30 mouse cellular contexts compared by ENCODE assay signal in genomic region chr13:59503581-59503980, GRCm38 (mm10).
DNase-seq lines count a peak whose midpoint lies in the region; ATAC-seq and TF ChIP-seq lines count a peak whose summit lies in the region.
"Had no signal": no experiment of that assay in that cellular context is flagged by ENCODE, and none has a peak within 500 bp of the region (broad histone marks: within the 10 kb centered on the region; RNA-seq: fewer than 3 reads in every experiment).

No protein-coding gene starts in this region.

- no peaks in the 10 kb centered on the region for H3K27me3 ChIP-seq in lung, embryonic 14.5 days (ENCODE audit: insufficient read depth, low read length)
- H3K27me3 ChIP-seq in ES-Bruce4 (ENCODE audit: control insufficient read depth, insufficient read depth, low read length, poor library complexity, severe bottlenecking) = no peaks in the 10 kb centered on the region
- no peaks in the 10 kb centered on the region for H3K27me3 ChIP-seq in intestine, embryonic 15.5 days (replicated peaks)
- H3K27me3 ChIP-seq: heart, embryonic 13.5 days; hindbrain, embryonic 12.5 days; liver, embryonic 15.5 days; midbrain, embryonic 15.5 days; neural tube, embryonic 15.5 days had no signal

- no peak for TF ChIP-seq CTCF in lung, embryonic 14.5 days (IDR thresholded peaks at IDR 0.05; ENCODE audit: low read depth)
- TF ChIP-seq CTCF in ES-Bruce4 (IDR thresholded peaks at IDR 0.05; ENCODE audit: low read depth, low read length) = no peak
- TF ChIP-seq CTCF in layer of hippocampus, adult 2 months (conservative IDR thresholded peaks at IDR 0.05) = no peak

- no peak overlapping the region for H3K4me3 ChIP-seq in lung, embryonic 14.5 days (ENCODE audit: low read depth, low read length)
- H3K4me3 ChIP-seq in ES-Bruce4 (ENCODE audit: low read depth, low read length) = no peak overlapping the region
- H3K4me3 ChIP-seq in intestine, embryonic 15.5 days (replicated peaks) = no peak overlapping the region
- H3K4me3 ChIP-seq in layer of hippocampus, adult 2 months = no peak overlapping the region
- H3K4me3 ChIP-seq: heart, embryonic 13.5 days; hindbrain, embryonic 12.5 days; liver, embryonic 15.5 days; midbrain, embryonic 15.5 days; neural tube, embryonic 15.5 days had no signal

- H3K9me3 ChIP-seq in lung, embryonic 14.5 days (ENCODE audit: low read depth, low read length) = no peaks in the 10 kb centered on the region
- H3K9me3 ChIP-seq in ES-Bruce4 (replicated peaks; ENCODE audit: control insufficient read depth, insufficient read depth, low read length, poor library complexity, severe bottlenecking) = no peaks in the 10 kb centered on the region
- no peaks in the 10 kb centered on the region for H3K9me3 ChIP-seq in intestine, embryonic 15.5 days
- H3K9me3 ChIP-seq: G1E; heart, embryonic 13.5 days; hindbrain, embryonic 12.5 days; liver, embryonic 15.5 days; midbrain, embryonic 15.5 days; neural tube, embryonic 15.5 days had no signal

- peak overlapping the region; percentile 62; the same call in 1 of the 2 replicates for H3K27ac ChIP-seq in lung, embryonic 14.5 days (ENCODE audit: low read depth)
- H3K27ac ChIP-seq in ES-Bruce4 (ENCODE audit: insufficient read depth, low read length) = no peak overlapping the region
- no peak overlapping the region for H3K27ac ChIP-seq in intestine, embryonic 15.5 days
- H3K27ac ChIP-seq in layer of hippocampus, adult 2 months = no peak overlapping the region
- H3K27ac ChIP-seq: heart, embryonic 13.5 days; hindbrain, embryonic 12.5 days; hindbrain, postnatal 0 days; kidney, postnatal 0 days; liver, embryonic 15.5 days; midbrain, embryonic 15.5 days; neural tube, embryonic 15.5 days had no signal

- no peaks in the 10 kb centered on the region for H3K4me1 ChIP-seq in lung, embryonic 14.5 days (ENCODE audit: insufficient read depth)
- H3K4me1 ChIP-seq in ES-Bruce4 (ENCODE audit: control insufficient read depth, insufficient read depth, low read length) = no peaks in the 10 kb centered on the region
- no peaks in the 10 kb centered on the region; the same call in 1 of the 2 replicates for H3K4me1 ChIP-seq in intestine, embryonic 15.5 days (replicated peaks)
- H3K4me1 ChIP-seq: heart, embryonic 13.5 days; hindbrain, embryonic 12.5 days; midbrain, embryonic 15.5 days; neural tube, embryonic 15.5 days had no signal

- no peak overlapping the region for H3K9ac ChIP-seq in lung, embryonic 14.5 days
- H3K9ac ChIP-seq in ES-Bruce4 (ENCODE audit: low read depth, poor library complexity, severe bottlenecking) = no peak overlapping the region
- H3K9ac ChIP-seq in intestine, embryonic 15.5 days = no peak overlapping the region
- H3K9ac ChIP-seq: heart, embryonic 13.5 days; hindbrain, embryonic 12.5 days; liver, embryonic 15.5 days; midbrain, embryonic 15.5 days; neural tube, embryonic 15.5 days had no signal

- no peak for DNase-seq in lung, embryonic 14.5 days
- no peak for DNase-seq in lung, postnatal 14 days
- peak; percentile 28 for DNase-seq in ES-CJ7 (ENCODE audit: low read depth, low spot score)
- peak; percentile 49 for DNase-seq in thymus, postnatal 10 days (ENCODE audit: low spot score in 2 of 2)
- no peak for DNase-seq in layer of hippocampus, adult 2 months (ENCODE audit: low spot score in 2 of 2)
- no peak for DNase-seq in cerebellum, postnatal 25 days
- DNase-seq: adrenal gland, postnatal 14 days; B cell, adult 2 months; cerebellum, adult 11 months; cerebellum, postnatal 10 days; gastrocnemius, postnatal 25 days; heart, adult 18-20 months; heart, postnatal 36 days; kidney, adult 8-10 months; kidney, postnatal 4 days; layer of hippocampus, postnatal 36 days; retina, postnatal 1 day; right cerebral cortex, postnatal 14 days had no signal

- ATAC-seq in lung, embryonic 14.5 days (ENCODE audit: insufficient read depth) = no peak
- no peak for ATAC-seq in intestine, embryonic 15.5 days
- ATAC-seq: forebrain, embryonic 14.5 days; hindbrain, postnatal 0 days; intestine, embryonic 16.5 days; midbrain, embryonic 15.5 days had no signal

- peaks cover 15% of the 10 kb centered on the region; the same call in 1 of the 2 replicates for H3K36me3 ChIP-seq in lung, embryonic 14.5 days (ENCODE audit: insufficient read depth)
- no peaks in the 10 kb centered on the region for H3K36me3 ChIP-seq in ES-Bruce4 (ENCODE audit: control insufficient read depth, insufficient read depth, low read length, poor library complexity, severe bottlenecking)
- H3K36me3 ChIP-seq in intestine, embryonic 15.5 days = no peaks in the 10 kb centered on the region

- 0 out of 2 replicates have a peak, but pooled peaks have one; percentile 38 for TF ChIP-seq EP300 in ES-Bruce4 (IDR thresholded peaks at IDR 0.05; ENCODE audit: insufficient read depth, low read depth, low read length)

- 63% methylated on average over 4 of the region's 4 CpGs for WGBS in lung, embryonic 14.5 days
- 76% methylated on average over 4 of the region's 4 CpGs for WGBS in intestine, embryonic 15.5 days

- TF ChIP-seq POLR2A in ES-Bruce4 (IDR thresholded peaks at IDR 0.05; ENCODE audit: insufficient read depth, low read length) = no peak

- H3K4me2 ChIP-seq in lung, embryonic 14.5 days = no peak overlapping the region
- H3K4me2 ChIP-seq in intestine, embryonic 15.5 days (replicated peaks) = no peak overlapping the region
- H3K4me2 ChIP-seq: heart, embryonic 13.5 days; hindbrain, embryonic 12.5 days; liver, embryonic 15.5 days; midbrain, embryonic 15.5 days; neural tube, embryonic 15.5 days had no signal

Comparison
In these comparisons a context has a peak if more than half of its experiments do, and no peak if none do; other contexts are left out.
1. DNase-seq: peak in ES-CJ7 (single experiment) and thymus, postnatal 10 days (2 of 2); none in lung, embryonic 14.5 days (single experiment), lung, postnatal 14 days (single experiment), layer of hippocampus, adult 2 months (0 of 2) and cerebellum, postnatal 25 days (0 of 2).